Mouse (Mus musculus) bone marrow, adult 2 months (tissue): ENCODE results near the gene Rtp3.

Source experiments
- CTCF ChIP-seq: fragments of 200-500 bp; IDR thresholded peaks from 2 replicates; pipeline ENCODE4 v1.5.1; 2011; ENCODE audit warnings: low read length, control low read depth; ENCODE audit not compliant: control insufficient read depth, insufficient read depth
- POLR2A ChIP-seq: fragments of 200-500 bp; IDR thresholded peaks from 2 replicates; pipeline ENCODE4 v1.6.1; 2011; ENCODE audit warnings: low read depth, mild to moderate bottlenecking, control low read depth, low read length, borderline replicate concordance; ENCODE audit not compliant: control insufficient read depth

DNA sequence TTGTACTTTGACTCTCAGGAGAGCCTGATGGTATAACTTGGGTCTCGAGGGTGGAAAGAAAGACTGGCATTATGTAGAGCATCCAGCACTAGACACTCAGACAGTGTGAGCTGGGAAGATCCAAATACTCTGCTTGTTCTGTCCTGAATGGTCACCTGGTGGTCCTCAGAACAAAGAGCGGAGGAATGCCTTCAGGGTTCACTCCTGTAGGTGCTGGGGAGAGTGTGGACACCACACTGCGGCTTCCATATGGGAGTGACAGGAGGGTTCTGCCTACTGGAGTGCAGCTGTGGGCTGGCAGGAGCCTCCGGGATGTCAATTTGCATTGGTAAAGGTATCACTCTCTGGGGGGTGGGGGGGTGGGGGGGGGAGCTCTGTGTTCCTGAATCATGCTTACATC is 8.0 kb downstream of the Rtp3 start:
- no peak for TF ChIP-seq CTCF
- TF ChIP-seq POLR2A, result no peak
